ENCODE assay signal across 9 mouse cellular contexts in genomic region chr17:15374321-15375141, GRCm38 (mm10). TPM values are rescaled to one million over a fixed set of nuclear protein-coding genes. Genes with fewer than 3 reads are reported as not detected.
A peak's percentile ranks its signal among the peaks of the same experiment; 100 is the strongest.
DNase-seq lines count a peak whose midpoint lies in the region; ATAC-seq and TF ChIP-seq lines count a peak whose summit lies in the region.
"Had no signal": no experiment of that assay in that cellular context is flagged by ENCODE, and none has a peak within 500 bp of the region (broad histone marks: within the 10 kb centered on the region; RNA-seq: fewer than 3 reads in every experiment).

No protein-coding gene starts in this region.

- WGBS in kidney, adult 2 months: 9% methylated on average over 50 of the region's 50 CpGs
- 1% methylated on average over 50 of the region's 50 CpGs for WGBS in hindbrain, embryonic 10.5 days
- WGBS in liver, embryonic 15.5 days (ENCODE audit: insufficient replicate concordance): 1% methylated on average over 50 of the region's 50 CpGs

- TF ChIP-seq POLR2A in kidney, adult 2 months (IDR thresholded peaks at IDR 0.05; ENCODE audit: low read depth, low read length): no peak

- peak overlapping the region; percentile 63 for H3K4me3 ChIP-seq in kidney, adult 2 months (ENCODE audit: insufficient read depth, low read depth, low read length)
- peak overlapping the region; percentile 76 for H3K4me3 ChIP-seq in brown adipose tissue, adult 24 weeks (ENCODE audit: insufficient read depth, low read depth, low read length)
- peak overlapping the region; percentile 82 for H3K4me3 ChIP-seq in hindbrain, embryonic 10.5 days
- peak overlapping the region; percentile 54 for H3K4me3 ChIP-seq in liver, embryonic 15.5 days (replicated peaks)

- ATAC-seq in liver, embryonic 15.5 days (ENCODE audit: insufficient read depth): no peak

- no peak for TF ChIP-seq CTCF in kidney, adult 2 months (conservative IDR thresholded peaks at IDR 0.05; ENCODE audit: insufficient read depth, insufficient read length, low read depth, low read length)

- H3K27ac ChIP-seq in kidney, adult 2 months (ENCODE audit: insufficient read depth, low read depth, low read length): no peak overlapping the region
- H3K27ac ChIP-seq in brown adipose tissue, adult 24 weeks (replicated peaks; ENCODE audit: low read depth, low read length): peak overlapping the region; percentile 64
- peak overlapping the region; percentile 98 for H3K27ac ChIP-seq in hindbrain, embryonic 10.5 days
- no peak overlapping the region for H3K27ac ChIP-seq in liver, embryonic 15.5 days (replicated peaks)

- no peaks in the 10 kb centered on the region for H3K27me3 ChIP-seq in kidney, adult 2 months (replicated peaks; ENCODE audit: control insufficient read depth, insufficient read depth, low read length)
- H3K27me3 ChIP-seq in hindbrain, embryonic 10.5 days (ENCODE audit: insufficient read depth, poor library complexity, severe bottlenecking): peaks cover 74% of the 10 kb centered on the region
- H3K27me3 ChIP-seq in liver, embryonic 15.5 days: peaks cover 84% of the 10 kb centered on the region
- H3K27me3 ChIP-seq: Patski had no signal

- peak overlapping the region; percentile 15; the same call in 1 of the 2 replicates for H3K9ac ChIP-seq in liver, embryonic 15.5 days

- peak overlapping the region; percentile 63 for H3K4me2 ChIP-seq in liver, embryonic 15.5 days

- H3K4me1 ChIP-seq in kidney, adult 2 months (ENCODE audit: control insufficient read depth, insufficient read depth, low read length): peaks cover 19% of the 10 kb centered on the region; the same call in 1 of the 2 replicates
- H3K4me1 ChIP-seq in brown adipose tissue, adult 24 weeks (ENCODE audit: control insufficient read depth, insufficient read depth, insufficient read length, low read length): peaks cover 9% of the 10 kb centered on the region
- H3K4me1 ChIP-seq in hindbrain, embryonic 10.5 days (replicated peaks): peaks cover 94% of the 10 kb centered on the region
- peaks cover 21% of the 10 kb centered on the region for H3K4me1 ChIP-seq in liver, embryonic 15.5 days (replicated peaks)

- H3K36me3 ChIP-seq in kidney, adult 2 months (ENCODE audit: control insufficient read depth, insufficient read depth, low read length): no peaks in the 10 kb centered on the region
- peaks cover 43% of the 10 kb centered on the region for H3K36me3 ChIP-seq in hindbrain, embryonic 10.5 days
- H3K36me3 ChIP-seq in liver, embryonic 15.5 days (replicated peaks): no peaks in the 10 kb centered on the region; the same call in 1 of the 2 replicates

- no peaks in the 10 kb centered on the region for H3K9me3 ChIP-seq in hindbrain, embryonic 10.5 days
- no peaks in the 10 kb centered on the region for H3K9me3 ChIP-seq in liver, embryonic 15.5 days (replicated peaks)

- no peak for DNase-seq in kidney, adult 2 months
- no peak for DNase-seq in kidney, adult 11 months
- DNase-seq in hindbrain, embryonic 10.5 days (ENCODE audit: low spot score): peak; percentile 48
- peak; percentile 51 for DNase-seq in testis, postnatal 10 days (ENCODE audit: low spot score)
- DNase-seq in ovary, postnatal 36 days (ENCODE audit: low spot score): no peak
- no peak for DNase-seq in right cerebral cortex, postnatal 10 days (ENCODE audit: low spot score in 2 of 2)

RNA-seq across cellular contexts. Expression of gene Dll1, which starts 2.1 kb away (rescaled TPM):
- 12.3 and 14.1 TPM in 2 replicates for polyA plus RNA-seq in kidney, adult 2 months (2012; rRNA removed)
- 1.9 and 4.6 TPM in 2 replicates for polyA plus RNA-seq in brown adipose tissue, adult 24 weeks (2012; ENCODE audit: insufficient read depth, insufficient read length, missing spikeins)
- polyA plus RNA-seq in hindbrain, embryonic 10.5 days (2016; fragmentation: Nextera tagmentation; extraction: Ambion mirVana): 67.6 and 90.9 TPM in 2 replicates
- 1.1 and 1.5 TPM in 2 replicates for polyA plus RNA-seq in liver, embryonic 15.5 days (2015; fragmentation: Nextera tagmentation; extraction: Ambion mirVana)

RNA-seq across cellular contexts. Expression of gene Fam120b, which starts 21.5 kb away (rescaled TPM):
- polyA plus RNA-seq in kidney, adult 2 months (2012; rRNA removed): 11.7 and 12.3 TPM in 2 replicates
- 7.7 and 10.2 TPM in 2 replicates for polyA plus RNA-seq in brown adipose tissue, adult 24 weeks (2012; ENCODE audit: insufficient read depth, insufficient read length, missing spikeins)
- 28.0 and 30.7 TPM in 2 replicates for polyA plus RNA-seq in hindbrain, embryonic 10.5 days (2016; fragmentation: Nextera tagmentation; extraction: Ambion mirVana)
- polyA plus RNA-seq in liver, embryonic 15.5 days (2015; fragmentation: Nextera tagmentation; extraction: Ambion mirVana): 6.5 and 7.1 TPM in 2 replicates

Comparison
In these comparisons a context has a peak if more than half of its experiments do, and no peak if none do; other contexts are left out.
1. DNase-seq: peak in hindbrain, embryonic 10.5 days (single experiment) and testis, postnatal 10 days (single experiment); none in kidney, adult 2 months (single experiment), kidney, adult 11 months (single experiment), ovary, postnatal 36 days (single experiment) and right cerebral cortex, postnatal 10 days (0 of 2).
2. H3K27ac ChIP-seq: peak in brown adipose tissue, adult 24 weeks (single experiment) and hindbrain, embryonic 10.5 days (single experiment); none in kidney, adult 2 months (single experiment) and liver, embryonic 15.5 days (single experiment).
3. Peak in every context shown above with its lines, with median percentiles within 50 percentile points of each other: H3K4me3 ChIP-seq.